Mouse (Mus musculus) heart, postnatal 0 days (tissue): ENCODE data around the gene Tmod2.

Experiments
- CTCF ChIP-seq: IDR thresholded peaks from 2 replicates; pipeline ENCODE4 v1.5.1; 2016; ENCODE audit warnings: antibody characterized with exemption, control low read depth, low read depth
- EP300 ChIP-seq: IDR thresholded peaks from 2 replicates; pipeline ENCODE4 v1.6.1; 2016; ENCODE audit warnings: antibody characterized with exemption, low read depth

DNA sequence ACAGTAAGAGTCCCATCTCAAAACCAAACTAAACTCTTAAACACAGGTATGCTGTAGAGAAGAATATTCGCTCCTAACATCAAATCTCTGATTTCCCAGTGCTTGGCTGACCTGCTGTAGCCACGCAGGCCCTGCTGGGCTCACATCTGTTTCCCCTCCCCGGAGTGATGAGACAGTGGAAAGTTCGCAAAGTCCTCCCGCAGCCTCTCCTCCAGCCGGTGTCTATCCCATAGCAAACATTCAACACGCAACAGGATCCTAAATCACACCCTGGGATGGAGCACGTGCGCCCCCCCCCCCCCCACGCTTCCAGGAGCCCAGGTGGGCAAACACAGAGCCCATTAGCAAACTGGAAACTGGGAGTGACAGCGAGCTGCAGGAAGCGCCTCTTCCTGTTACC is 9.6 kb downstream of the Tmod2 start:
- TF ChIP-seq CTCF (no peak), EP300 (no peak)
